Mouse (Mus musculus): ENCODE results near the gene Cyp2s1.

Cyp2s1 gene

DNA sequence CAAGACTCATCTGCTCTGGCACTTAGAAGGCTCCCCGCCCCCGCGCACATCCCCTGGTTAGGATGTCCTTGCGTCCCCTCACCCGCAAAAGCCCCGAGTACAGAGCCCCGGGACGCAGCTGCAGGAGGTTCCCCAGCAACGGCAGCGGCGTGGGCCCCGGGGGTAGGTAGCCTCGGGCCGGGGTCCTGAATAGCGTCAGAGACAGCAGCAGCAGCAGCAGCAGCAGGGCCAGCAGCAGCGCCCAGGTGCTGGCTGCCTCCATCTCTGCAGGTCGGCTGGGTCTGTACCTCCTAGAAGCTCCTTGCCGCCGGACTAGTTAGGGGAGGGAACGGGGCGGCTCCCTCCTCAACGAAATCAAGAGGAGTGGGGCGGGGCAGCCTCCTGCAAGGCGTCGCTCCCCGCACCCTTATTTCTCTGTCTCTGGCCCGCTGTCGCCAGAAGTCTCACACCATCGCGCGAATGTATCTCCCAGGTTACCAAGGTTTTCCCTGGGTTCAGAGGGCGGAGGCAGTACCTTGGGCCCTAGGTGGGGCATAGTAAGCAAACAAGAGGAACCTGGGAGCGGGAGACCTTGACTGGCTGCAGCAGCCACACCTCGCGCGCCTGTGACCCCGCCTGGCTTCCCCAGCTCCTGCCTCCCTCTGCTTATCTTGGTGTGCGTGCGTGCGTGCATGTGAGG lies at the start of gene Cyp2s1:
Gene Cyp2s1 (minus strand): TSS at position 673 of the 679 bp plus-strand sequence.
- no peak for DNase-seq (ENCODE audit: low read depth, low spot score)

DNA sequence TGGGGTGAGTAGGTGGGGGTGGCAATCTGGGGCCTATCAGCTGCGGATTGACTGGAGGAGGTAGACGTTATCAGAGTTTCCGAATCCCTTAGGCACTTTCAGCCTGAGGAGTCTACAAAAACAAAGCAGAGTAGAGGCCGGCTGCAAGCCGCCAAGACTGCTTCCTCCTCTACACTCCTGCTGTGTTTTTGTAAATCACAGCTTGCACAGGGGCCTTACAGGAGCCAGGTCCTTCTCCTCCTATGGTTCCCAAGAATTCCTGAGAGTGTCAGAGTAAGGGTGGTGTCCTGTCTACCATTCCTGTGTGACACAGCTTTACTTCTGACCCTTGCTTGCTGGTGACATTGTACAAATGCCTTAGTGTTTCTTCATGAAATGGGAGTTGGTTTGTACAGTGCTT lies 48.1 kb upstream of the Cyp2s1 start:
- no peak for DNase-seq (ENCODE audit: low read depth, low spot score)

DNA sequence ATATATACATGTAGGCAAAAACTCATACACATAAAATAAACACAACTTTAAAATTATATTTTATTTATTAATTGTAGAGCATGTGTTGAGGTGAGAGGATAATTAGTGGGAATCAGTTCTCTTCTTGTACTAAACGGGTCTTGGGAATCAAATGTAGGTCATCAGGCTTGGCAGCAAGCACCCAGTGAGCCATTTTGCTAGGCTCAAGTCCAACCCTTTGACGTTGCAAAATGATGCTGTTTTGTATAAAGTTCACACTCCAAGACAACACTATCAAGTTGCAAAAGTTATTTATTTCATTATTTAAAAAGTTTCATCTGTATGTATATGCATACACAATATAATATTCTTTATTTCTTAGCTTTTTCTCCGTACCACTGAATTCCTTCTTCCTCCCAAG lies 47.0 kb upstream of the Cyp2s1 start:
- no peak for DNase-seq (ENCODE audit: low read depth, low spot score)

DNA sequence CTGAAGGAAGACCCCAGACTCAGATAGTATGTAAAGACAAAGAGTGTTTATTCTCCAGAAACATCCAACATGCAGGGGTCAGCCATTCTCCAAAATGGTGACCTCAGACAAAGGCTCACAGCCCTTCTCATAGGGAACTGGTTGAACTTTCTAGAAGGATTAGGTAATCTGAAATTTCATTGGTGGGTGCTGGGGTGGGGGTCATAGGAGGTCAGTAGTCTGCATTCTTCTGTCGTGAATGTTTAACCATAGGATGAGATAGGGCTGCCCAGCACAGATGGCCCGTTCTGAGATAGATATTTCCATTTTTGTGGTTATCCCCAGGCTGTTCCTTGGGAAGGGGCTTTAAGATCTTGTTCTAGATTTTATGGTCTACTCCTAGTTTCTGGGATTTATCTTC lies 45.7 kb upstream of the Cyp2s1 start:
- no peak for DNase-seq (ENCODE audit: low read depth, low spot score)

DNA sequence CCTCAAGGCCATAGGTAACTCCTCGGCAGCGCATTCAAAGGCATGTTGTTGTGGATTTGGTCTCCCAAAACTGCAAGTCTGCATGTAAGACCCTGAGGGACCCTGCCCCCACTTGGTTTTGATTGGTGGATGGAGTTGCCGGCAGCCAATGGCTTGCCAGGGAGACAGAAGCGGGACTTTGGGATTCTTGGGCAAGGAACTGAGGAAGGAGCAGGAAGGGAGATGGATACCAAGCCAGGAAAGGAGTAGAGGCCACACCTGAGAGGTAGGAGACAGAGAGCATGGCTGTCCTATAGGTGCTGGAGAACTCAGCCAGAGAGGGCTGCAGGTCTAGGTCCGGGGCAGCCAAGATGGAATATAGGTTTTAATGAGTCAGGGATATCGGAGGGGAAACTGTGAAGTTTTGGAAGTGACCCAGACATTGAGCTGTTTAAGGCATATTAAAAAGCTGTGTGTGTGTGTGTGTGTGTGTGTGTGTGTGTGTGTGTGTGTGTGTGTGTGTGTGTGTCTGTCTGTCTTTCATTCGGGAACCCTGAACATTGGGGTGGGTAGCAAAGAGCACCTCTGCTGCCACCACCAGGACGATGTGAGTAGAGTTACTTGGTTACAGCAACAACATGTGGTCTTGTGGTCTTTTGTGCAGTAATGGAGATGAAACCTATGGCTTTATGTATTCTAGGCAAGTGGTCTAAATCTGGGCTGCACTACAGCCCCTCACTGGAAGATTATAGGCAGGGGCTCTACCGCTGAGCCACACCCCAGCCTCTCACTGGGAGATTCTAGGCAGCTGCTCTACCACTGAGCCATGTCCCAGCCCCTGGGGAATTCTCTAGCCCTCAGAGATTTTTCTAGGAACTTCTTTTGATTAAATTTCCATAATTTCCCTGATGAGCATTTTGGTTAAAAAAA lies 43.5 kb upstream of the Cyp2s1 start:
- no peak for DNase-seq (ENCODE audit: low read depth, low spot score)

DNA sequence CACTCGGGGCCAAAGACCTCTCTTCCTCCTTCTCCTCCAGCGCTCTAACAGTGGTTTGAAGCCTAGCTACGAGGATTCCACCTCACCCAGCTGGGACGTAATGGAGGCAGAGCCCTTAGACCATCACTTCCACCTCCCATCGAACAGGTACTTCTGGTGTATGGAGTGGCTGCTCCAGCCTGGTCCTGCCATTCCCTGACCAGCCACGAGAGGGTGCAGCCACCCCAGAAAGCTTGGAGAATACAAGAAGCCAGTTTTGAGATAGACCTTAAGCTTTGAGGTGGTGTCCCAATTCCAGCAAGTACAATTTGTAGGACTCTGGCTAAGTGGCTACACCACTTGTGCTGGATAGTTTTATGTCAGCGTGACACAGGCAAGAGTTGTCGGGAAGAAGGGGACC lies 38.4 kb upstream of the Cyp2s1 start:
- DNase-seq (ENCODE audit: low read depth, low spot score) = no peak

DNA sequence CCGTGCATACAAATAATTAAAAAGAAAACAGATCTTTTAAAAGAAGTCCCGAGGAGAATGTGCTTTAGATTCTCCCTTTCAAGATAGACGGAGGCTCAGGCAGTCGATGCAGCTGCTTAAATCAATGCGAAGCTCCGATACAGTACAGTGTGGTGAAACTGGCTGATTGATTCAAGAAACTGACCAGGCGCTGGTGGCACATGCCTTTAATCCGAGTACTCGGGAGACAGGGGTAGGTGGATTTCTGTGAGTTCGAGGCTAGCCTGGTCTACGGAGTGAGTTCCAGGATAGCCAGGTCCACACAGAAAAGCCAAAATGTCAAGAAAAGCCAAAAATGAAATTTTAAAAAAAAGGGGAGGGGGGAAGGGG lies 31.7 kb upstream of the Cyp2s1 start:
- DNase-seq (ENCODE audit: low read depth, low spot score) = no peak

DNA sequence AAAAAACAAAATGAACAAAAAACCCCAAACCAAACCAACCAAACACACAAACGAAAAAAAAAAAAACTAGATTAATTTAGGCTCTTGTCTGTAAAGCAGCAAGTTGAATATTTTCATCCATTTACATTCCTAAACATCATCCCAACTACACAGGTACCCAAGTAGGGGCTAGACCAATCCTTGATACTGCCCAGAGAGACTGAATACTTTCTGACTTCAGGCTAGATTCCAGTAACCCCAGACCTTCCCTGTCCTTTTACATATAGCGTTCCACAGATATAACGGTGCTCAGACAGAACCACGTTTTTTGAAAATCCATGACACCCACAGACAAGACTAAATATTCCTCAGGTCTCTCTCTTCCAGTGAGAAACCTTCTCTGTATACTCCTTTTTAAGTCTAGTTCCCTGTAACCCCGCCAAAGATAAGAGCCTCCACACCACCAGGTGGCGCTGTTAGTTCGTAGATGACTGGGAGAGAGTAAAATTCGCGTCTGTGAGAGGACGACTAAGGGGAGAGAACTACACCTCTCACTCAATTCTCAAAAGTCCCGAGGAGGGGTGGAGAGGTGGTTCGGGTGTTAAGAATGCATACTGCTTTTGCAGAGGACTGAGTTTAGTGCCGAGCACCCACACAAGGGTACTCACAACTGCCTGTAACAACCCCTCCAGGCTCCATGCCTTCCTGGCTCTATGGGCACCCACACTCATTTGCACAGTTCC lies 31.2 kb upstream of the Cyp2s1 start:
- peak; percentile 73 for DNase-seq (ENCODE audit: low read depth, low spot score)

DNA sequence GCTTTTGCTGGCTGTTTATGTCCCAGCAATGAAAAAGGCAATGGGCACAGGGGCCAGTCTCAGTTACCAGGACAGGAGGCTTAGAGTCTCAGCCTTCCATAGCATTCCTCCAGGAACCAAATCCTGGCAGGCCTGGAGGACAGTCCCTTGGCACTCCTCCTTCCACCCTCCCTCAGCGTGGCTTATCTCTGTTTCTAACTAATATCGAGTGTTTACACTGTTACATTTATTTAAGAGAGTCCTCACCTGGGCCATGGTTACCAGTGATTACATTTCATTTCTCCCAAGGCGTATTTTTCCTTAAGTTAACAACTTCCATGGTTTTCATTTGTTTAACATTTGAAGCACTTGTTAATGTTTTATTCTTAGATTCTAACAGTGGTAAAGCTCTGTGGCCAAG lies 28.2 kb upstream of the Cyp2s1 start:
- no peak for DNase-seq (ENCODE audit: low read depth, low spot score)

DNA sequence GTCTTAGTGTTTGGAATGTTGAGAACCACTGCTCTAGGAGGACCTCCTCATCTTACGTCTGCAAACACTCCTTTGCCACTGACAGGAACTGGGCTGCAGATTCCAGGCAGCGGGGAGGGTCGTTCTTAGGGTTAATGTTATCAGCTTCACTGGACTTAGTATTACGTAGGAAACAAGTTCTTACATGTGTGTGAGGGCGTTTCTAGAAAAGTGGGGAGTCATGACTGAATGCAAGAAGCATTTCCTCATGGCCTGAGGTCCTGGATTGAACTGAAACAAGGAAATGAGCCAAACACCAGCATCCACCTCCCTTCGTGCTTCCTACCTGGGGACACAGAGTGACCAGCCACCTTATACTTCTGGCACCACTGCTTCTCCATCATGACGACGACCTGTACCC lies 27.7 kb upstream of the Cyp2s1 start:
- DNase-seq (ENCODE audit: low read depth, low spot score) = no peak

DNA sequence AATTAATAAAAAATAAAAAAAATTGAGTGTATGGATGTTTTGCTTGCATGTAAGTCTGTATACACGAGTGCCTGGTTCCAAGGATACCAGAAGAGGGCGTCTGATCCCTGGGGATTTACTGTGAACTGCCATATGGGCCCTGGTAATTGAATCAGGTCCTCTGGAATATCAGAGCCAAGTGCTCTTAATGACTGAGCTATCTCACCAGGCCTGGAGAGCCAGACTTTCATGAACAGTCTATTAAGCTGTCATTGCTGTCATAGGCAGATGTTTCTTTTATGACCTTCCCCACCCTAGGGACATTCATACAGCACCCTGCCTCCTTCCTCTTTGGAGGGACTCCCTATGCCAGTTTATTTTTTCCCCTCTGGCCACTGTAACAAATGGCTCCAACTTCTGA lies 26.8 kb upstream of the Cyp2s1 start:
- no peak for DNase-seq (ENCODE audit: low read depth, low spot score)

DNA sequence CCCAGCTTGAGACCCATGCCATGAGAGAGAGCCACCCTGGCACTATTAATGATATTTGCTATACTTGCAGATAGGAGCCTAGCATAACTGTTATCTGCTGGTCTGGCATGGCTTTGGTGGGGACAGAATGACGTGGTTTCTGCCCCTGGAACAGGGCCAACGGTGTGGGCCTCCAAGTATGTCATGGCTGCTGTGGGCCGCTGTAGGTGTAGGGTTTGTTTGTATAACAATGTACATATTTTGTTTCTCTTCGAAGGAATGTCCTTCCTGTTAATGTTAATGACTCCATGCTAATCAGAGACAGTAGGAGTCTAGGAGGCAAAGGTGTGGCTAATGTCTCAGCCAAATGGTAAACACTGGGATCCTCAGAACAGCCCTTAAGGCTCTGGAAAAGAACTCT lies 24.2 kb upstream of the Cyp2s1 start:
- no peak for DNase-seq (ENCODE audit: low read depth, low spot score)

DNA sequence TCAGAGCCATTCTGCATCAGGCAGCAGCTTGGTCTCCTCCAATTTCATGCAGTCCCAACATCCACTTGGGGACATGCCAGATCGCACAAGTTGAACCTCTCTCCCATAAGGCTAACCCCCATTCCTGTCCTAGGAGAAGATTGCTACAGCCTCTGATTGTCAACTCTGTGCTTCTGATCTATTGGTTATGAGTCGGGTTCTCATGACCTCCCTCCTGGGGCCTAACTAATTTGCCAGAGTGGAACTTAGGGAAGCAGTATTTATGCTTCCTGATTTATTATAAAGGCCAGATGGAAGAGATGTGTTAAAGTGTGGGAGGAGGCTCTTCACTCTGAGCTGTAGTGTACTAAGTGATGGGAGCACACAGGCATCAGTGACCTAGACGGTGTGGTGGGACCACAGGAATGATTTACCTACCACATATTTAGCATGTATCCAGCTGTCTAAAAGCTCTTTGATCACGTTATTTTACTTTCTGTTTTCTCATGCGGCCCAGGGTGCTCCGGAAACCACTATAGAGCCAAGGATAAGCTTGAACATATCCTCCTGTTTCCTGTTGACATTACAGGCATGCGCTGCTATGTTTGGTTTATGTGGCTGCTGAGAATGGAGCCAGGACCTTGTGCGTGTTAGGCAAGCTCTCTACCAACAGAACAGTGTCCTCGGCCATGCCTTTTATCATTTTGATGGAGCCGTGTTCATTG lies 18.6 kb upstream of the Cyp2s1 start:
- no peak for DNase-seq (ENCODE audit: low read depth, low spot score)

DNA sequence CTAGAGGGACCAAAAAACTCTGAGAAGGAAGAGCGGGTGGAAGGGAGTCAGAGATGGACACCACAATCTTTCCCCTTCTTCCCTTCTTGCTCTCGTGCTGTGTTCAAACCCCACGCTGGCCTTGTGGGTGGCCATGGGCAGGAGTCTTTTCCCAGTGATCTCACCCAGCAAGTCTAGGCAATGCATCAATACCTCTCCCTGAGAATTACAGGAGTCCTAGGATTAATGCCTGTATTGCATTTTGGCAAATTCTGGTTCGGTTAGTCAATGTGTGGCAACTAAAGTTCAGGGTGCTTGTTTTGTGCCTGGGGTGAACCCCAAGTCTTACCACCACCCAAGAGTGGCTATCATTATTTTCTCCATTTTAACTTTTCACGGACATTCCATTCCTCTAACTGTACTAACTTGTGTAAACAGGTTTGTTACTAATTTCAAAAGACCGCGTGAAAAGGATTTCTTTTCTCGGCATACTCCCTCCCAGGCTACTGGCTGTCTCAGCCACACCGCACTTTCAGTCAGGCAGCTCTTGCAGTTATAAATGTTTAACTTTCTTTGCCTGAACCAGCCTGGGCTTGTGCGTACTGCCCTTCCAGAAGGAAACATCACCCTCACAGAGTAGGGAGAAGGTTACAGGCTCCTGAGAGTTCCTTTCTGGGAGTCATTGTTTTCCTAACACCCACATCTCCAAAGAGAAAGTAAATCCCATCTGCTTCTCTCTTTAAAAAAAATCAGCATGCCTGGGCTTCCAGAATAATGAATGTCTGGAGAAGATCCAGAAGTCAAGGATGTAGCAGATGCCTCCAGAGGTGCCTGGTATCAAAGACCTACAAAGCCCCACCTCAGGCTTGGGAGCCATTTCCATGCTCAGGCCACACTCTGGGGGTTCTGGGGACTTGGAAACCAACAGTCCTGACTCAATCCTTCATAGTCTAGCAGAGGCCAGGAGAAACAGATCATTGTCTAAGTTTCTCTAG lies 15.1 kb upstream of the Cyp2s1 start:
- DNase-seq (ENCODE audit: low read depth, low spot score) = no peak

DNA sequence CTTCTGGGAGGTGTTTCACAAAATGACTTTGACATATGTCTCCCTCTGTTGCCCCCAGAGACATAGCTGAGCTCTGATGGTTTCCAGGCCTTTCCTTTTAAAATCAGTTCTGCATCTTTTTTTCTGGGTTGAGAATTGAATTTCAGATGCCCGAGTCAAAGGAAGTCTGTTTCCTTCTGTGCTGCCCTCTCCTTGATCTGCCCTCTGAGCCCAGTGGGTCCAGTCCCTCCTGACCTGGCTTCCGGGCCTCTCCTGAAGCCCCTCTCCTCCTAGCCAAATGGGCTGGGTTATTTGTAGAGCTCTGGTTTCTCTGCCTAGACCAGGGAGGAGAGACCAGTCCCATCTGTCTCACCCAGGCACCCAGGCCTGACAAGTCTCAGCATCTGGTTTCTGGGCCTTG lies 13.5 kb upstream of the Cyp2s1 start:
- DNase-seq (ENCODE audit: low read depth, low spot score) = no peak

DNA sequence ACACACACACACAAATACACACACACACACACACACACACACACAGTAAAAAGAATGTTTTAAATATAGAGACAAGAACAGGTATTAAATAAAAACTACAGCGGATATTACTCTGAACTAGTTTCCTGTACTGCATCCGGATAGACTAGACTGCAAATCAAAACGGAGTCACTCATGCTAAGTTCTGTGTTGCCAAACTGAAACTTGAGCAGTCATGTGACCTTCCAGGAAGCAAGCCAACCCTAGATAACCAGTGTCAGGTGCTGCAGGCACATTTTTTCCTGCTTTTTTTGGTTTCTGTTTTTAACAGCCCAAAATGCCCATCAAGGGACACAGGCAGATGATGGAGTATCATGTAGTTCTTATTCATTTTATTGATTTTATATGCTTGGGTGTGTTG lies 10.5 kb upstream of the Cyp2s1 start:
- DNase-seq (ENCODE audit: low read depth, low spot score) = no peak

DNA sequence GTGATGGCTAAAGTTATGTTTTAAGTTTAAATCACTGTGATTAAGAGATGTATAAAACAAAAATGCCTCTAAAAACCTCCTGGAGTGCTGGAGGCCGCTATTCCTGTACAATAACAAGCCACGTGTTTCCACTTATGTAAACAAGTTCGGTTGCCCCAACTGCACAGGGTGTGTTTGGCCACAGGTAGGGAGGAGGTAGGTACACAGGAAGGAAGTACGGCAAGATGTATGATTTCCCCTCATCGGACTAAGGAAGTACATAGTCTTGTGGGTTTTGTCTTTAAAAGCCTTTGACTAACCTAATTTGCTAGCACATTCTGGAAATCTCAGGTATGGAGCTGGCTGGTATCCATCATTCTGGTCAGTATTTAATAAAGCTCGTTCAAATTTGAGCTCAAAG lies 9.3 kb upstream of the Cyp2s1 start:
- no peak for DNase-seq (ENCODE audit: low read depth, low spot score)

DNA sequence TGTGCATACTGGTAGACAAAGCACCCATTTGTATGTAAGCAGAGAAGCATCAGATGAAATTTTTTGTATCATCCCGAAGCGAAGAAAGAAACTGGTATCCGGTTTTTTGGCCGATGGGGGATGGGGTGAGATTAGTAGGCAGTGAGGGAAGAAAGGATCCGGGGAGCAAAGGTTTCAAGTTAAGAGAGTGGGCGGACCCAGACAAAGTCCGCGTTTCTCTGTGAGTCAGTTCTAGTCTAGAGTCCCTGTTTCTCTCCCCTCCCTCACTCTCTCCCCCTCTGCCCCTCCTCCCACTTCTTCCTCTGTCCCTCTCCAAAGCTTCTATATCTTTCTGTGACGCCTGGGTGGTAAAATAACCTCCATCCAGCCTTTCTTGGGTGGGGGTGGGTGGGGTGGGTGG lies 8.3 kb upstream of the Cyp2s1 start:
- no peak for DNase-seq (ENCODE audit: low read depth, low spot score)

DNA sequence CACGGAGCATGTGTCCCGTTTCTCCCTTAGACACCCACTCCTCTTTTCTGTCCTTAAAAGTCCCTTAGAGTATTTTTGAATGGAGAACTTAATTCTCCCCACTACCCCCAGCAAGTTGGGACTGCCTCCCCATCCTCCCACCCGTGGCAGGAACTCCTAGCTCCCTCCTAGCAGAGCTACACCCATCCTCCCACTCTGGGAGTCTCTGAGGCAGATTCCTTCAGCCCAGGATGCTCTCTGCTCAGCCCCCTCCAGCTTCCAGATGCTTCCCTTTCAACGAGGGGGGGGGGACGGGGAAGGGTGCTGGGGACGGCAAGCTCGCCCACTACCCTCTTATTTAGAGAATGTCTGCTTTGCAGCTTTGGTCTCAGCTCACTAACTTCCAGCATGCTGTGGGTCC lies 1.1 kb downstream of the Cyp2s1 start:
- no peak for DNase-seq (ENCODE audit: low read depth, low spot score)

DNA sequence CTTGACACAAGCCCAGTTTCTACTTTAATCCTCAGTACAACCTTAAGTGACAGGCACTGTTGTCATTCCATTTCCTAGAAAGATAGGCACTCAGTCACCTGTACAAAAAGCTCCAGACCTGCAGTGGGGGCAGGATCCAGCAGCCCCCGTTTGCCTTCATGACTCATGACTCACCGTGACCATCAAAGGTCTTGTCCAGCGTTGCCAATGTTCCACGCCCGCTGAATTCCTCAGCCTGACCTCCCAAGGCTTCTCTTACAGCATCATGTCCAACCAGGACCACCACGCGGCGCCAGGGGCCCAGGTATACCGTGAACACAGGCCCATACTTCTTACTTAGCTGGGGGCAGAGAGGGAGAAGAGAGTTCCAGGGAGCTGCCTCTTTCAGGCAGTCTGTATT lies 2.0 kb downstream of the Cyp2s1 start:
- no peak for DNase-seq (ENCODE audit: low read depth, low spot score)

DNA sequence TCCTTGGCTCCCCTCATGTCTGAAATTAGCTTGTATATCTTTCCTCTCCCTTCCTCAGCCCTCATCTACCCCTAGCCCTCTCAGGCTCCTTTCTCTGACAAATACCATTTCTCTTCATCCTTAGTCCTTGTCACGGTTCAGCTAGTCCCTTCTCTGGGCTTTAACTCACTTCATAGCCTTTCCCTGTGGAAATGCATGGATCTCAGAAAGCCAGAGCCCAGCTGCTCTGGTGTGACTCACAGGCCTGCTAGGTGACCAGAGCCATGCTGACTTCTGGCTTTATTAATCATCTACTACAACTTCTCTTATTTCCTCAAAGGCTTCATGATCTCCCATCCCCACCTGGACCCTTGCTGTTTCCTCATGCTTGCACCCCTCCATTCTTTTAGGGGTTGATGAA lies 4.5 kb downstream of the Cyp2s1 start:
- DNase-seq (ENCODE audit: low read depth, low spot score) = no peak

Data from brain, embryonic 18.5 days (tissue).